Mouse (Mus musculus): ENCODE measurements around the gene Tk1.
A peak's percentile ranks its signal among the peaks of the same experiment; 100 is the strongest.
"Not testable (repeated sequence)": the region's sequence is repeated elsewhere in the genome, so short reads cannot be mapped to it uniquely, and the experiment has no call there.

Gene Tk1

GRCm38 (mm10) chr11:117846640-117847039 lies 20.7 kb upstream of the Tk1 start:
- DNase-seq: no peak

GRCm38 (mm10) chr11:117845651-117846050 lies 19.8 kb upstream of the Tk1 start:
- no peak for DNase-seq

- DNase-seq: no peak
These were observed 19.1 kb upstream of the Tk1 start for GRCm38 (mm10) chr11:117844997-117845396.

GRCm38 (mm10) chr11:117843434-117843833 lies 17.5 kb upstream of the Tk1 start:
- DNase-seq: no peak

GRCm38 (mm10) chr11:117840910-117841309 lies 15.0 kb upstream of the Tk1 start:
- no peak for DNase-seq

GRCm38 (mm10) chr11:117839021-117839420 lies 13.1 kb upstream of the Tk1 start:
- no peak for DNase-seq

- peak; percentile 94 for DNase-seq
These were observed 12.7 kb upstream of the Tk1 start for GRCm38 (mm10) chr11:117838572-117838971.

- peak; percentile 92 for DNase-seq
These were observed 10.4 kb upstream of the Tk1 start for GRCm38 (mm10) chr11:117836306-117836705.

- DNase-seq: no peak
These were observed 8.2 kb upstream of the Tk1 start for GRCm38 (mm10) chr11:117834086-117834485.

- DNase-seq: not testable (repeated sequence)
These were observed 7.6 kb upstream of the Tk1 start for GRCm38 (mm10) chr11:117833509-117833908.

GRCm38 (mm10) chr11:117832086-117832969 lies 6.4 kb upstream of the Tk1 start:
- peak; percentile 97 for DNase-seq

- DNase-seq: no peak
These were observed 4.5 kb upstream of the Tk1 start for GRCm38 (mm10) chr11:117830401-117830800.

- DNase-seq: no peak
These were observed 3.9 kb upstream of the Tk1 start for GRCm38 (mm10) chr11:117829671-117830215.

GRCm38 (mm10) chr11:117828888-117829604 lies 3.2 kb upstream of the Tk1 start:
- peak; percentile 97 for DNase-seq

- peak; percentile 96 for DNase-seq
These were observed 2.4 kb upstream of the Tk1 start for GRCm38 (mm10) chr11:117828149-117828887.

- no peak for DNase-seq
These were observed 1.5 kb upstream of the Tk1 start for GRCm38 (mm10) chr11:117827386-117827785.

GRCm38 (mm10) chr11:117826916-117827315 lies 1.0 kb upstream of the Tk1 start:
- DNase-seq: no peak

GRCm38 (mm10) chr11:117826164-117826563 lies 272 bp upstream of the Tk1 start:
- no peak for DNase-seq

GRCm38 (mm10) chr11:117824060-117824969 lies 1.6 kb downstream of the Tk1 start:
- peak; percentile 98 for DNase-seq

- DNase-seq: no peak
These were observed 2.5 kb downstream of the Tk1 start for GRCm38 (mm10) chr11:117823411-117823810.

GRCm38 (mm10) chr11:117822728-117823241 lies 3.1 kb downstream of the Tk1 start:
- DNase-seq: no peak

GRCm38 (mm10) chr11:117821868-117822267 lies 4.0 kb downstream of the Tk1 start:
- DNase-seq: no peak
